Mouse (Mus musculus) myocyte (in vitro differentiated cells): ENCODE results near the gene Tmem237. TPM values are rescaled to one million over a fixed set of nuclear protein-coding genes. Genes with fewer than 3 reads are reported as not detected.

ENCODE experiments used
- H3K27me3 ChIP-seq: one replicate; pipeline ENCODE4 v1.6.1; 2011; ENCODE audit not compliant: control insufficient read depth, insufficient read depth, insufficient read length
- H3K36me3 ChIP-seq: one replicate; pipeline ENCODE4 v1.6.1; 2011; ENCODE audit not compliant: control insufficient read depth, insufficient read depth
- H3K4me2 ChIP-seq: one replicate; pipeline ENCODE4 v1.6.1; 2011; ENCODE audit warnings: low read depth, control low read depth
- H3K4me3 ChIP-seq: one replicate; pipeline ENCODE4 v1.5.1; 2011; ENCODE audit warnings: mild to moderate bottlenecking, control low read depth, moderate library complexity
- H3K79me2 ChIP-seq: one replicate; pipeline ENCODE4 v1.6.1; 2011; ENCODE audit not compliant: control insufficient read depth, insufficient read depth
- H3ac ChIP-seq: one replicate; pipeline ENCODE4 v1.6.1; 2011; ENCODE audit not compliant: control insufficient read depth, insufficient read length
- CEBPB ChIP-seq: IDR thresholded peaks from 2 replicates; pipeline ENCODE4 v1.6.1; 2011; ENCODE audit warnings: mild to moderate bottlenecking, moderate library complexity; ENCODE audit not compliant: poor library complexity, insufficient read depth, severe bottlenecking
- E2F4 ChIP-seq: IDR thresholded peaks from one replicate; pipeline ENCODE4 v1.6.1; 2011; ENCODE audit warnings: mild to moderate bottlenecking, control low read depth, moderate library complexity; ENCODE audit not compliant: insufficient read depth
- MAX ChIP-seq: IDR thresholded peaks from one replicate; pipeline ENCODE4 v1.6.1; 2011; ENCODE audit warnings: low read depth, mild to moderate bottlenecking, control low read depth
- MYOD1 ChIP-seq, 3 experiments: IDR thresholded peaks; one replicate each; pipeline ENCODE4 v1.6.1; 2011; ENCODE audit warnings: control low read depth in 2 of 3, low read depth in 2 of 3, mild to moderate bottlenecking in 2 of 3, moderate library complexity in 1 of 3; ENCODE audit not compliant: insufficient read length in 2 of 3, control insufficient read depth in 1 of 3
- MYOG ChIP-seq, 3 experiments: IDR thresholded peaks; one replicate each; pipeline ENCODE4 v1.6.1; 2011; ENCODE audit warnings: control low read depth in 2 of 3, low read depth in 2 of 3, mild to moderate bottlenecking in 2 of 3; ENCODE audit not compliant: insufficient read length in 2 of 3, control insufficient read depth in 1 of 3, insufficient read depth in 1 of 3
- POLR2A ChIP-seq: IDR thresholded peaks from one replicate; pipeline ENCODE4 v1.6.1; 2011; ENCODE audit warnings: low read depth, mild to moderate bottlenecking, control low read depth, moderate library complexity; ENCODE audit not compliant: insufficient read length
- POLR2AphosphoS2 ChIP-seq: IDR thresholded peaks from one replicate; pipeline ENCODE4 v1.6.1; 2011; ENCODE audit warnings: low read depth, control low read depth; ENCODE audit not compliant: insufficient read length
- REST ChIP-seq: IDR thresholded peaks from one replicate; pipeline ENCODE4 v1.6.1; 2011; ENCODE audit warnings: mild to moderate bottlenecking, control low read depth, moderate library complexity; ENCODE audit not compliant: insufficient read depth, insufficient read length
- SRF ChIP-seq: IDR thresholded peaks from one replicate; pipeline ENCODE4 v1.6.1; 2011; ENCODE audit warnings: low read depth; ENCODE audit not compliant: control insufficient read depth, insufficient read length
- TCF12 ChIP-seq: IDR thresholded peaks from one replicate; pipeline ENCODE4 v1.6.1; 2011; ENCODE audit warnings: mild to moderate bottlenecking, control low read depth; ENCODE audit not compliant: poor library complexity, insufficient read depth, severe bottlenecking
- TCF3 ChIP-seq: IDR thresholded peaks from one replicate; pipeline ENCODE4 v1.6.1; 2011; ENCODE audit warnings: low read depth, control low read depth; ENCODE audit not compliant: insufficient read length
- USF1 ChIP-seq: IDR thresholded peaks from one replicate; pipeline ENCODE4 v1.6.1; 2011; ENCODE audit warnings: low read depth, mild to moderate bottlenecking, control low read depth, moderate library complexity
- polyA plus RNA-seq: library from polyadenylated mRNA; unstranded; fragments of >200 nt; fragmentation: generic; extraction: Trizol; gene quantifications from one replicate; pipeline ENCODE4 v1.2.1, GENCODE M21; 2012; ENCODE audit warnings: missing spikeins

Gene Tmem237
- polyA plus RNA-seq, 1 experiment = 13.7 TPM

DNA sequence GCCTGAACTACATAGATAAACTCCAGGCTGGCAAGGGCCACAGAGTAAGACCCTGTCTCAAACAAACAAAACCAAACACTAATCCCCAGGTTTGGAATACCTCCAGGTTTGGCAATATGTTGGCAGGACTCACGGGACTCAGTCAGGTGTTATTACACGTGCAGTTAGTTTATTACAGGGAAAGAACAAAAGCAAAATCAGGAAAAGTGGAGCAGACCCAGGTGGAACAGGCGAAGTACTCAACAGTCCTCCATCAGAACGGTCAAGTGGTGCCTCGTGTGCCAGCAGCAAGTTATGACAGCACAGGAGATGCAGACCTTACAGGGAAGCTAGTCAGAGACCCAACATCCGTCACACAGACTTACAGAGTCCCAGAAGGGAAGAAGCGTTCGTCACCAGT is 9.7 kb downstream of the Tmem237 start:
- Histone ChIP-seq H3K36me3 (peaks cover 16% of the 10 kb centered on the region), H3K4me2 (no peak overlapping the region)

DNA sequence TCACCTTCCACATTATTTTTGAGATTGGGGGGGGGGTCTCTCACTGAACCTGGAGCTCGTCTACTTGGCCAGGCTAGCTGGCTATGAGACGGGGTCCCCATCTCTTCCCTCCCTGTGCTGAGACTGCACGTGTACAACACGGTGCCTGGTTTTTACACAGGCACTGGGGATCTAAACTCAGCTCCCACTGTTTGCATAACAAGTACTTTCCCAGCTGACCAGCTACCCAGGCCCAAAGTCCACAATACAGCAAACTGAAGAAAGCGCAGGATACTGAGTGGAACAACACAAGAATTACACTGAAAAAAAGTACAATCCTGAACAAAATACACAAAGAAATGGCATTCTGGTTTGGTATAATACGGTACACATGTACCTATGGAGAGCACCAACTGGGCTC is 18.1 kb downstream of the Tmem237 start:
- H3K79me2 ChIP-seq = no peaks in the 10 kb centered on the region
- no peaks in the 10 kb centered on the region for H3K27me3 ChIP-seq
- H3ac ChIP-seq = no peak overlapping the region
- H3K4me3 ChIP-seq = no peak overlapping the region
- TF ChIP-seq USF1 (no peak), REST (no peak), POLR2AphosphoS2 (no peak), POLR2A (no peak), MYOG (IDR thresholded peaks at IDR 0.05; ENCODE audit: control insufficient read depth in 1 of 3, insufficient read depth in 1 of 3, insufficient read length in 2 of 3, low read depth in 2 of 3) (no peak), CEBPB (no peak), E2F4 (no peak), TCF12 (no peak), MAX (no peak), TCF3 (no peak), MYOD1 (IDR thresholded peaks at IDR 0.05; ENCODE audit: control insufficient read depth in 1 of 3, insufficient read length in 2 of 3, low read depth in 2 of 3) (no peak), SRF (no peak)
- no peak overlapping the region for H3K4me2 ChIP-seq
- peaks cover 10% of the 10 kb centered on the region for H3K36me3 ChIP-seq

More for the DNA sequence above, 9.7 kb downstream of the Tmem237 start:
- no peaks in the 10 kb centered on the region for H3K27me3 ChIP-seq
- TF ChIP-seq POLR2AphosphoS2 = no peak
- TF ChIP-seq TCF3 = no peak
- no peak for TF ChIP-seq USF1
- no peak for TF ChIP-seq CEBPB
- TF ChIP-seq MYOD1 (IDR thresholded peaks at IDR 0.05; ENCODE audit: control insufficient read depth in 1 of 3, insufficient read length in 2 of 3, low read depth in 2 of 3) = no peak
- TF ChIP-seq REST = no peak
- TF ChIP-seq MYOG (IDR thresholded peaks at IDR 0.05; ENCODE audit: control insufficient read depth in 1 of 3, insufficient read depth in 1 of 3, insufficient read length in 2 of 3, low read depth in 2 of 3) = no peak
- no peak for TF ChIP-seq POLR2A
- TF ChIP-seq MAX = no peak
- no peak for TF ChIP-seq TCF12
- no peak overlapping the region for H3ac ChIP-seq
- no peaks in the 10 kb centered on the region for H3K79me2 ChIP-seq
- no peak overlapping the region for H3K4me3 ChIP-seq

DNA sequence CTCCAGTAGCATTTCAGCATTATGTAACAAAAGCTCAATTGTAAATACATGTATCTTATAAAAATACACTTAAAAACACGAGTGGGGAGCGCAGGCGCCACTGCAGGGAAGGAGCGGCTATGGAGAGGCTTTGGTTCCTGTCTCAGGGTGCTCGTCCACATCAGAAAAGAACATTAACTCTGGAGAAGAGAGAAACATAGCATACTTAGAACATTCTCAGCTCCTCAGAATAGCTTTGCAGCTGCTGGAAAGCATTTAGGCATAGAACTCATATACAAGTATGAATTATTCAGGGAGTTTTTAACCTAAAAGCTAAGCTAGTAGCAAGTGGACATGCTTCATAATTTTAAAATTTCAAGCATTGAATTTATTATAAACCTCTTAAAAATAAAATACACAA is 19.2 kb downstream of the Tmem237 start:
- Histone ChIP-seq H3K4me3 (no peak overlapping the region), H3ac (no peak overlapping the region), H3K27me3 (no peaks in the 10 kb centered on the region), H3K36me3 (peaks cover 3% of the 10 kb centered on the region), H3K79me2 (no peaks in the 10 kb centered on the region), H3K4me2 (no peak overlapping the region)
- TF ChIP-seq POLR2AphosphoS2 (no peak), TCF3 (no peak), TCF12 (no peak), E2F4 (no peak)

DNA sequence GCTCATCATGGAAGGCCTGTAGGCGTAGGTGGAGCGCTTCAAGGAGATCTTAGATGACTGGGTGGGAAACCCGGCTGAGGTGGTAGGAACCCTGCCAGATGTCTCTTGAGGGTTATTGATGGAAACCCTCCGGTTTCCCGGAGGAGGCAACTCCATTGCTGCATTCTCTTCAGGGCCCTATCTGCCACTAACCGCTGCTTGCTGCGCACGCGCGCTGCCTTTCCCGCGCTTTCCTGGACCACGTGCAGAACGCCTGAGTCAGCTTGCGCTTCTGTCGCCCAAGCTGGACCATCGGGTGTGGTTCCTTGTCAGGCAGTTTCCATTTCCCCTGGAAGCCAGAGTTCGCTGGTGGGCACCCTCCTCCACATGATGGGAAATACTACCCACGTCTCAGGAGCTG is 25.5 kb downstream of the Tmem237 start, which contains the start of gene C2cd6:
Gene C2cd6, minus strand, starts transcription at position 196 of the 400 bp plus-strand sequence.
- no peak within 1 kb of the TSS for H3K4me2 ChIP-seq
- H3K36me3 ChIP-seq = no peaks in the 10 kb centered on the region
- H3K4me3 ChIP-seq = no peak within 1 kb of the TSS
- H3K79me2 ChIP-seq = no peaks in the 10 kb centered on the region
- TF ChIP-seq POLR2AphosphoS2 = no peak
- no peak for TF ChIP-seq MYOD1 (IDR thresholded peaks at IDR 0.05; ENCODE audit: control insufficient read depth in 1 of 3, insufficient read length in 2 of 3, low read depth in 2 of 3)
- no peak for TF ChIP-seq MAX
- TF ChIP-seq SRF = no peak
- TF ChIP-seq POLR2A = no peak
- TF ChIP-seq MYOG (IDR thresholded peaks at IDR 0.05; ENCODE audit: control insufficient read depth in 1 of 3, insufficient read depth in 1 of 3, insufficient read length in 2 of 3, low read depth in 2 of 3) = no peak
- no peak for TF ChIP-seq CEBPB
- TF ChIP-seq REST = no peak
- TF ChIP-seq TCF3 = no peak
- TF ChIP-seq E2F4 = no peak
- no peak within 1 kb of the TSS for H3ac ChIP-seq
- H3K27me3 ChIP-seq = no peaks in the 10 kb centered on the region

DNA sequence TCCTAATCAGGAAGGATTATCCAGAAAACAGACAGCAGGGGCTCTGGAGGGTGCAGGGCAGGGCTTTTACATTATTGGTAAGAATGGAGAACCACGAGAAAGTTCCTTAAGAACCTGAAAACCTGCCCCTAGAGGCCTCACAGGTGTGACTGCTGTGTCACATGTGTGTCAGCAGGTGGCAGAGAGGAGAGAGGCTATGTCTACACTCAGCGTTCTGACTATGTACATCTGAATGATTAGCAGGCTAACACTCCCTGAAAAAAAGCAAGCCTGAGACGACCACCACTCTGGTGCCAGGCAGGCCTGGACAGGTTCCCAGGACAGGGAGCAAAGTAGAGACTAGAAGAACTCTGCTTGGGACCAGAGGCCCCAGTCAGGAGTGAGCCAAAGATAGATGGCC is 49.3 kb downstream of the Tmem237 start:
- H3K27me3 ChIP-seq = peaks cover 10% of the 10 kb centered on the region
- H3K36me3 ChIP-seq = no peaks in the 10 kb centered on the region
- no peak overlapping the region for H3K4me3 ChIP-seq
- H3ac ChIP-seq = no peak overlapping the region
- H3K79me2 ChIP-seq = no peaks in the 10 kb centered on the region
- TF ChIP-seq POLR2AphosphoS2 (no peak), REST (no peak), TCF3 (no peak), MYOD1 (IDR thresholded peaks at IDR 0.05; ENCODE audit: control insufficient read depth in 1 of 3, insufficient read length in 2 of 3, low read depth in 2 of 3) (no peak), MYOG (IDR thresholded peaks at IDR 0.05; ENCODE audit: control insufficient read depth in 1 of 3, insufficient read depth in 1 of 3, insufficient read length in 2 of 3, low read depth in 2 of 3) (no peak), E2F4 (no peak), MAX (no peak), TCF12 (no peak), CEBPB (no peak), SRF (no peak), USF1 (no peak), POLR2A (no peak)
- H3K4me2 ChIP-seq = no peak overlapping the region
